Mouse (Mus musculus): Measurements from ENCODE around the gene Cald1.

- TF ChIP-seq CTCF (IDR thresholded peaks at IDR 0.05; ENCODE audit: borderline replicate concordance, control insufficient read depth, extremely low read depth, insufficient read depth, low read length, poor library complexity): no peak
- no peak for TF ChIP-seq POLR2A (IDR thresholded peaks at IDR 0.05; ENCODE audit: control insufficient read depth, extremely low read depth, insufficient read depth, low read length, poor library complexity)
Observed at GRCm38 (mm10) chr6:34769984-34770383, 171.7 kb downstream of the Cald1 start.
